Mouse (Mus musculus) liver, embryonic 13.5 days (tissue): Measurements from ENCODE around the gene Gm20431. TPM values are rescaled to one million over a fixed set of nuclear protein-coding genes. Genes with fewer than 3 reads are reported as not detected.

Experiments used
- ATAC-seq: fragments of 200-750 bp; cut with Nextera tagmentation; 2 replicates; pipeline ENCODE4 v1.8.0; 2017; ENCODE audit warnings: low read depth, mild to moderate bottlenecking, moderate number of reproducible peaks, moderate library complexity
- DNase-seq: peaks from one replicate; pipeline ENCODE4 v3.0.0; 2022
- H3K27ac ChIP-seq: fragments of 300-500 bp; sonication (generic); 2 replicates; pipeline ENCODE4 v1.5.1; 2015; ENCODE audit warnings: moderate library complexity, mild to moderate bottlenecking, inconsistent platforms
- H3K27me3 ChIP-seq: fragments of 300-500 bp; sonication (generic); 2 replicates; pipeline ENCODE4 v1.6.1; 2015; ENCODE audit warnings: mild to moderate bottlenecking, inconsistent platforms
- H3K36me3 ChIP-seq: fragments of 300-500 bp; sonication (generic); 2 replicates; pipeline ENCODE4 v1.6.1; 2015; ENCODE audit warnings: mild to moderate bottlenecking, inconsistent platforms
- H3K4me1 ChIP-seq: fragments of 300-500 bp; sonication (generic); replicated peaks from 2 replicates; pipeline ENCODE4 v1.6.1; 2015; ENCODE audit warnings: inconsistent platforms
- H3K4me2 ChIP-seq: fragments of 300-500 bp; sonication (generic); 2 replicates; pipeline ENCODE4 v1.6.1; 2015; ENCODE audit warnings: inconsistent platforms, mild to moderate bottlenecking, moderate library complexity
- H3K4me3 ChIP-seq: fragments of 300-500 bp; sonication (generic); replicated peaks from 2 replicates; pipeline ENCODE4 v1.5.1; 2015; ENCODE audit warnings: mild to moderate bottlenecking, inconsistent platforms
- H3K9ac ChIP-seq: fragments of 300-500 bp; sonication (generic); 2 replicates; pipeline ENCODE4 v1.6.1; 2015; ENCODE audit warnings: mild to moderate bottlenecking, inconsistent platforms
- H3K9me3 ChIP-seq: fragments of 300-500 bp; sonication (generic); replicated peaks from 2 replicates; pipeline ENCODE4 v1.6.1; 2016; ENCODE audit warnings: inconsistent platforms
- WGBS: fragments of 180-500 bp; shearing (Covaris S2); methylation state at CpG from one replicate; pipeline ENCODE4 v1.1.7; 2015; ENCODE audit not compliant: insufficient replicate concordance; 5-methylcytosine and 5-hydroxymethylcytosine counted together
- polyA plus RNA-seq: library from polyadenylated mRNA; unstranded; fragments of >200 nt; fragmentation: Nextera tagmentation; extraction: Ambion mirVana; gene quantifications from 2 replicates; pipeline ENCODE4 v1.2.1, GENCODE M21; 2015

Gene Gm20431
- polyA plus RNA-seq, 1 experiment from 2014 or later, result not detected

GRCm38 (mm10) chr2:167688498-167689451, 27.5 kb upstream of the Gm20431 start, which contains the start of gene Cebpb:
Cebpb (plus strand) TSS chr2:167688915.
- peak; percentile 67 for DNase-seq
- H3K4me3 ChIP-seq, result peak within 1 kb of the TSS; percentile 73
- H3K27me3 ChIP-seq, result peaks cover 48% of the 10 kb centered on the region
- no peaks in the 10 kb centered on the region for H3K36me3 ChIP-seq
- H3K4me2 ChIP-seq, result peak within 1 kb of the TSS; percentile 92
- H3K27ac ChIP-seq, result peak within 1 kb of the TSS; percentile 80
- H3K9ac ChIP-seq, result peak within 1 kb of the TSS; percentile 77
- H3K9me3 ChIP-seq, result no peaks in the 10 kb centered on the region
- ATAC-seq, result peak; percentile 70
- under 1% methylated on average over 132 of the region's 147 CpGs for WGBS
- H3K4me1 ChIP-seq, result peaks cover 60% of the 10 kb centered on the region

- WGBS, result 29% methylated on average over 12 of the region's 12 CpGs
- Histone ChIP-seq H3K4me3 (peak overlapping the region; percentile 73), H3K4me1 (peaks cover 60% of the 10 kb centered on the region), H3K9ac (peak overlapping the region; percentile 77), H3K36me3 (no peaks in the 10 kb centered on the region), H3K9me3 (no peaks in the 10 kb centered on the region), H3K27me3 (peaks cover 48% of the 10 kb centered on the region), H3K4me2 (peak overlapping the region; percentile 92), H3K27ac (peak overlapping the region; percentile 80)
- DNase-seq (no peak), ATAC-seq (peak; percentile 21)
Observed at GRCm38 (mm10) chr2:167688126-167688497, 26.8 kb upstream of the Gm20431 start.

GRCm38 (mm10) chr2:167687651-167688101, 26.4 kb upstream of the Gm20431 start:
- Histone ChIP-seq H3K27ac (peak overlapping the region; percentile 80), H3K9me3 (no peaks in the 10 kb centered on the region)

GRCm38 (mm10) chr2:167687250-167687586, 25.9 kb upstream of the Gm20431 start:
- no peak overlapping the region for H3K4me3 ChIP-seq
- peaks cover 45% of the 10 kb centered on the region for H3K27me3 ChIP-seq
- H3K4me1 ChIP-seq, result peaks cover 59% of the 10 kb centered on the region
- no peaks in the 10 kb centered on the region for H3K9me3 ChIP-seq
- H3K4me2 ChIP-seq, result peak overlapping the region; percentile 92; the same call in 1 of the 2 replicates
- H3K36me3 ChIP-seq, result no peaks in the 10 kb centered on the region
- WGBS, result 60% methylated on average over 4 of the region's 4 CpGs
- DNase-seq, result no peak
- no peak overlapping the region for H3K9ac ChIP-seq
- H3K27ac ChIP-seq, result peak overlapping the region; percentile 80; the same call in 1 of the 2 replicates
- ATAC-seq, result no peak

More at GRCm38 (mm10) chr2:167687651-167688101, 26.4 kb upstream of the Gm20431 start:
- H3K27me3 ChIP-seq, result peaks cover 45% of the 10 kb centered on the region
- DNase-seq (no peak), ATAC-seq (peak; percentile 24)
- no peaks in the 10 kb centered on the region for H3K36me3 ChIP-seq
- H3K9ac ChIP-seq, result no peak overlapping the region
- H3K4me2 ChIP-seq, result peak overlapping the region; percentile 92
- H3K4me3 ChIP-seq, result peak overlapping the region; percentile 73
- peaks cover 60% of the 10 kb centered on the region for H3K4me1 ChIP-seq
- WGBS, result 28% methylated on average over 11 of the region's 11 CpGs

- no peaks in the 10 kb centered on the region for H3K36me3 ChIP-seq
- H3K4me1 ChIP-seq, result peaks cover 53% of the 10 kb centered on the region
- H3K27me3 ChIP-seq, result peaks cover 42% of the 10 kb centered on the region
- ATAC-seq, result no peak
- no peak overlapping the region; the same call in 1 of the 2 replicates for H3K27ac ChIP-seq
- H3K9me3 ChIP-seq, result no peaks in the 10 kb centered on the region
- H3K4me2 ChIP-seq, result no peak overlapping the region
- no peak overlapping the region for H3K4me3 ChIP-seq
- DNase-seq, result no peak
- WGBS, result 65% methylated on average over 16 of the region's 16 CpGs
- H3K9ac ChIP-seq, result no peak overlapping the region
Observed at GRCm38 (mm10) chr2:167686382-167687249, 25.3 kb upstream of the Gm20431 start.

GRCm38 (mm10) chr2:167685865-167686264, 24.6 kb upstream of the Gm20431 start:
- peaks cover 35% of the 10 kb centered on the region for H3K27me3 ChIP-seq
- ATAC-seq, result no peak
- WGBS, result 70% methylated on average over 3 of the region's 3 CpGs
- no peaks in the 10 kb centered on the region for H3K9me3 ChIP-seq
- no peak for DNase-seq
- no peaks in the 10 kb centered on the region for H3K36me3 ChIP-seq
- no peak overlapping the region for H3K4me2 ChIP-seq
- no peak overlapping the region for H3K27ac ChIP-seq
- H3K4me3 ChIP-seq, result no peak overlapping the region
- peaks cover 46% of the 10 kb centered on the region for H3K4me1 ChIP-seq
- no peak overlapping the region for H3K9ac ChIP-seq

- peaks cover 28% of the 10 kb centered on the region for H3K27me3 ChIP-seq
- DNase-seq, result peak; percentile 81
- no peaks in the 10 kb centered on the region for H3K9me3 ChIP-seq
- no peak overlapping the region for H3K4me3 ChIP-seq
- peaks cover 44% of the 10 kb centered on the region for H3K4me1 ChIP-seq
- whole genome bisulfite sequencing, result 10% methylated on average over 8 of the region's 8 CpGs
- H3K9ac ChIP-seq, result no peak overlapping the region
- H3K36me3 ChIP-seq, result no peaks in the 10 kb centered on the region
- H3K4me2 ChIP-seq, result no peak overlapping the region
- no peak overlapping the region for H3K27ac ChIP-seq
- ATAC-seq, result no peak
Observed at GRCm38 (mm10) chr2:167685137-167685536, 23.8 kb upstream of the Gm20431 start.

GRCm38 (mm10) chr2:167683721-167684120, 22.4 kb upstream of the Gm20431 start:
- Histone ChIP-seq H3K4me1 (peaks cover 37% of the 10 kb centered on the region), H3K4me2 (no peak overlapping the region)
- WGBS, result 76% methylated on average over 3 of the region's 3 CpGs

GRCm38 (mm10) chr2:167680657-167681056, 19.4 kb upstream of the Gm20431 start:
- no peak overlapping the region for H3K27ac ChIP-seq
- peaks cover 12% of the 10 kb centered on the region for H3K27me3 ChIP-seq
- no peak overlapping the region for H3K4me3 ChIP-seq
- H3K9ac ChIP-seq, result no peak overlapping the region
- peaks cover 11% of the 10 kb centered on the region for H3K4me1 ChIP-seq
- ATAC-seq, result no peak
- WGBS, result 32% methylated on average over 5 of the region's 5 CpGs
- H3K4me2 ChIP-seq, result no peak overlapping the region
- no peaks in the 10 kb centered on the region for H3K9me3 ChIP-seq
- H3K36me3 ChIP-seq, result no peaks in the 10 kb centered on the region
- peak; percentile 48 for DNase-seq

More at GRCm38 (mm10) chr2:167683721-167684120, 22.4 kb upstream of the Gm20431 start:
- Histone ChIP-seq H3K4me3 (no peak overlapping the region), H3K9me3 (no peaks in the 10 kb centered on the region), H3K9ac (no peak overlapping the region), H3K36me3 (no peaks in the 10 kb centered on the region), H3K27me3 (peaks cover 15% of the 10 kb centered on the region), H3K27ac (no peak overlapping the region)
- ATAC-seq (no peak), DNase-seq (no peak)

- Histone ChIP-seq H3K9me3 (no peaks in the 10 kb centered on the region), H3K27me3 (peaks cover 12% of the 10 kb centered on the region; the same call in 1 of the 2 replicates), H3K27ac (no peak overlapping the region), H3K9ac (no peak overlapping the region), H3K4me3 (no peak overlapping the region), H3K4me1 (peaks cover 13% of the 10 kb centered on the region), H3K4me2 (no peak overlapping the region), H3K36me3 (no peaks in the 10 kb centered on the region)
- DNase-seq (peak; percentile 74), ATAC-seq (peak; percentile 79)
- WGBS, result 1% methylated on average over 13 of the region's 13 CpGs
Observed at GRCm38 (mm10) chr2:167679902-167680430, 18.7 kb upstream of the Gm20431 start.

GRCm38 (mm10) chr2:167678600-167678999, 17.3 kb upstream of the Gm20431 start:
- Histone ChIP-seq H3K9ac (no peak overlapping the region), H3K4me1 (peaks cover 17% of the 10 kb centered on the region), H3K9me3 (no peaks in the 10 kb centered on the region), H3K4me2 (no peak overlapping the region), H3K4me3 (no peak overlapping the region), H3K27ac (no peak overlapping the region), H3K36me3 (no peaks in the 10 kb centered on the region), H3K27me3 (peaks cover 12% of the 10 kb centered on the region; the same call in 1 of the 2 replicates)
- 40% methylated on average over 5 of the region's 5 CpGs for WGBS
- no peak for DNase-seq
- ATAC-seq, result no peak
